Mouse (Mus musculus): ENCODE data around the gene P3h3.

GRCm38 (mm10) chr6:124828101-124828592 is 29.4 kb downstream of the P3h3 start:
- TF ChIP-seq MAX (IDR thresholded peaks at IDR 0.05; ENCODE audit: low read depth) (no peak), POLR2AphosphoS2 (IDR thresholded peaks at IDR 0.05; ENCODE audit: insufficient read length, low read depth) (peak; percentile 58), MYOD1 (IDR thresholded peaks at IDR 0.05; ENCODE audit: control insufficient read depth in 1 of 3, insufficient read length in 2 of 3, low read depth in 2 of 3) (no peak), TCF12 (IDR thresholded peaks at IDR 0.05; ENCODE audit: insufficient read depth, poor library complexity, severe bottlenecking) (no peak)

Data from myocyte (in vitro differentiated cells).